Mouse (Mus musculus): Measurements from ENCODE around the gene Babam2.

DNA sequence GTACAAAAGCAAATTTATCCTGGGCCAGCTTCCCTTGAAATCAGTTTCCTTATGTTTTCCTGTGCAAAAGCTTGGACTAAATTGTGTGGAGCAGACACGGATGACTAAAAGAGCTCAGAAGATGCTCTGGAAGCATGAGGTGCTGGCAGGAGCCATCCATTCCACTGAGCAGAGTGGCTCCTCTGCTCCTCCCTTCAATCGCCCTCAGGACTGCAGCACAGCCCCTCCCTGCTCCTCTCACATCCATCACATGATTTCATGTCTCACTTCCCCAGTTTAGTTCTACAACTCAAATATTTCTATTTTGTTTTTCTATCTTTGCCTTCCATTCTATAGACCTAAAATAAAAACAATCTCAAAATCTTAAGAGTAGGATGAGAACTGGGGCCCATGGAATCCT lies 26.3 kb upstream of the Babam2 start:
- TF ChIP-seq POLR2A (IDR thresholded peaks at IDR 0.05; ENCODE audit: extremely low read depth, insufficient read depth, low read length): no peak
- no peak for TF ChIP-seq CTCF (IDR thresholded peaks at IDR 0.05; ENCODE audit: extremely low read depth, insufficient read depth, low read length)
